Mouse (Mus musculus): ENCODE measurements around the gene Syngap1. TPM values are rescaled to one million over a fixed set of nuclear protein-coding genes. Genes with fewer than 3 reads are reported as not detected.

Gene Syngap1
- polyA plus RNA-seq, 2 experiments = 0.08 to 3.4 TPM

DNA sequence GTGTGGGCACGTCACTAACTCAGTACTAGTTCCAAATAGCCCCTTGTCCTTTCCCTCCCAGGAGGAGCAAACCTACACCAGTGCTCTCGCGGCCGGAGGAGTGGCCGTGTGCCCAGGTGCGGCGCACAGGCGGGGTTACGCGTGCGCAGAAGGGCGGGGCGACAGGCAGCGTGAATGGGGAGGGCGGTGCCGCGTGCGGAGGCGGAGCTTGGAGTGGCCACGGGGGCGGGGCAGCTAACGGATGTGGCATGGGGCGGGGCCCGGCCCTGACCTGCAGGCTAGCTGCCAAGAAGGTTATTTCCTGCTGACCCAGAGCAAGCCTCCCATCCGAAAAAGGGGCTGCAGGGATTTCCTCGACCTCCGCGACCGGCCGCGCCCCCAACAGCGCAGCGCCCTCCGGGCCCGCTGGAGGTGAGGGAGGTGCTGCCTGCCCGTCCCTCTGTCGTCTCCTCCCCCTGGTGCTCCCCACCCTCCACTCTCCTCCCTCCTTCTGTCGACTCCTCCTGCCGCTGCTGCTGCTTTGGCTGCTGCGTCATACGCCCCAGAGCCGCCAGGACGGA lies 8.1 kb upstream of the Syngap1 start, which contains the start of gene Phf1:
Gene Phf1, plus strand, starts transcription at position 214 of the 560 bp plus-strand sequence.
- DNase-seq (ENCODE audit: low read depth in 3 of 3, low spot score in 3 of 3) (peak; percentile 80 to 85 (median 82)), ATAC-seq (ENCODE audit: insufficient read depth) (peak; percentile 92)
- no peak; the same call in 1 of the 2 replicates for TF ChIP-seq CTCF (IDR thresholded peaks at IDR 0.05; ENCODE audit: low read depth)
- TF ChIP-seq EP300 (IDR thresholded peaks at IDR 0.05; ENCODE audit: low read depth) = no peak
- WGBS (ENCODE audit: insufficient replicate concordance) = under 1% methylated on average over 43 of the region's 43 CpGs
- H3K4me3 ChIP-seq (ENCODE audit: insufficient read depth in 1 of 2, low read depth in 2 of 2, low read length in 2 of 2) = peak within 1 kb of the TSS; percentile 64 to 67
- H3K9ac ChIP-seq (replicated peaks) = peak within 1 kb of the TSS; percentile 66
- peaks cover 28% of the 10 kb centered on the region for H3K36me3 ChIP-seq (replicated peaks; ENCODE audit: control insufficient read depth, insufficient read depth, low read depth)
- no peaks in the 10 kb centered on the region for H3K27me3 ChIP-seq (ENCODE audit: control insufficient read depth, insufficient read depth, low read length)
- peak within 1 kb of the TSS; percentile 20 for H3K27ac ChIP-seq
- H3K4me2 ChIP-seq (ENCODE audit: low read depth) = peak within 1 kb of the TSS; percentile 94
- no peaks in the 10 kb centered on the region for H3K9me3 ChIP-seq (ENCODE audit: control insufficient read depth, low read length)
- H3K4me1 ChIP-seq (replicated peaks; ENCODE audit: control insufficient read depth in 2 of 2, insufficient read depth in 2 of 2, low read length in 1 of 2) = peaks cover 8% of the 10 kb centered on the region in 2 experiments; a peak in 3 of 4 replicates

DNA sequence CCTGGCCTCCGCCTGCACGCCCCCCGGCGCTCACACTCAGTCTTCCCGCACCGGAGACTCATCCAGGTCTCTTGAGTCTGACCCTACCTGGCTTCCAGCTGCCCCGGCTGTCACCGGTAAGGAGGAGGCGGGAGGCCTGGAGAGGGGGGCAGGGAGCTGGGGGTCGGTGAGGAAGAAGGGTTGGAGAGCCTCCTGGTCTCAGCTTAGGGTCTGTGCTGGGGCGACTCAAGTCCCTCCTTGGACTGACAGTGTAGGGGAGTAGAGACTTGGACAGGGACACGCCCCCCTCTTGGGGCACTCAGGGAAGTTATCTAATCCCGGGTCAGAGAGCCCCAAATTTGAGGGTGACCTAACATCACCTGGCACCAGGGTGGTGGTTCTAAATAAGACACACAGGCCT lies 7.6 kb upstream of the Syngap1 start:
- peak overlapping the region; percentile 66 for H3K9ac ChIP-seq (replicated peaks)
- peak overlapping the region; percentile 94 for H3K4me2 ChIP-seq (ENCODE audit: low read depth)
- TF ChIP-seq EP300 (IDR thresholded peaks at IDR 0.05; ENCODE audit: low read depth) (no peak), CTCF (IDR thresholded peaks at IDR 0.05; ENCODE audit: low read depth) (no peak; the same call in 1 of the 2 replicates)
- peaks cover 25% of the 10 kb centered on the region for H3K36me3 ChIP-seq (replicated peaks; ENCODE audit: control insufficient read depth, insufficient read depth, low read depth)
- peaks cover 11 to 12% of the 10 kb centered on the region in 2 experiments; a peak in 3 of 4 replicates for H3K4me1 ChIP-seq (replicated peaks; ENCODE audit: control insufficient read depth in 2 of 2, insufficient read depth in 2 of 2, low read length in 1 of 2)
- H3K27me3 ChIP-seq (ENCODE audit: control insufficient read depth, insufficient read depth, low read length) = no peaks in the 10 kb centered on the region
- 5% methylated on average over 13 of the region's 13 CpGs for WGBS (ENCODE audit: insufficient replicate concordance)
- no peak for DNase-seq (ENCODE audit: low read depth in 3 of 3, low spot score in 3 of 3)
- H3K9me3 ChIP-seq (ENCODE audit: control insufficient read depth, low read length) = no peaks in the 10 kb centered on the region
- H3K4me3 ChIP-seq (ENCODE audit: insufficient read depth in 1 of 2, low read depth in 2 of 2, low read length in 2 of 2) = peak overlapping the region; percentile 64 to 67
- H3K27ac ChIP-seq = peak overlapping the region; percentile 18; the same call in 1 of the 2 replicates
- peak; percentile 2; the same call in 1 of the 2 replicates for ATAC-seq (ENCODE audit: insufficient read depth)

DNA sequence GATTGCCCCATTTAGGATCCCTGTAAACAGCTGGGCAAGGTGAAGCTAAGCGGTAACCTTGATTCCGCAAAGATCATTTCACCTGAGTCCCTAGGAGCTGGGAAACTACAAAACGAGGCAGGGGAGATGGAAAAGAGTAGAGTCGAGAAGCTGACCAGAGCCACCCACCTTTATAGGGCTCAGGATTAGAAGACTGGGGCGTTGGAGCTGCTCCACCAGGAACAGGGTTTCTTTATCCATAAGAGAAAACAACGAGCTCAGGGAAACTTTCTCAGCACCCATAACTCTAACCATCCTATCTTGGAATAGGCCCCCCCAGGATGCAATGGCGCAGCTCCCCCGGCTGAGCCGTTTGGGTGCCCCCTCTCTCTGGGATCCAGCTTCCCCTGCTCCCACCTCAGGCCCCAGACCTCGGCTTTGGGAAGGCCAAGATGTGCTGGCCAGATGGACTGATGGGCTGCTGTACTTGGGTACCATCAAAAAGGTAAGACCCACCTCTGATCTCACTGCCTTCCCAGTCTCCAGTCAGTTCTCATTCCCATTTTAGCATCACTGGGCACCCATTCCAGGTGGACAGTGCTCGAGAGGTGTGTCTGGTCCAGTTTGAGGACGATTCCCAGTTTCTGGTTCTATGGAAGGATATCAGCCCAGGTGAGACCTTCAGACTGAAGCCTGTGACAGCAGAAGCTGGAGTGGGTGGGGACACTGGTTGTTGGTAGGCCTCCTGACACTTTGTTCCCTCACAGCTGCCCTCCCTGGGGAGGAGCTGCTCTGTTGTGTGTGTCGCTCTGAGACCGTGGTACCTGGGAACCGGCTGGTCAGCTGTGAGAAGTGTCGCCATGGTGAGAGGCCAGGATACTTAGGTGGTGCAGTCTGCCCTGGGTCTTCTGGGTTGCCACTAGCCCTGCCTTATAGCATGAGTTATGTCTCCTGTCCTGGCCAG lies 6.9 kb upstream of the Syngap1 start:
- Histone ChIP-seq H3K4me3 (ENCODE audit: insufficient read depth in 1 of 2, low read depth in 2 of 2, low read length in 2 of 2) (peak overlapping the region in 1 of 2 experiments; percentile 67; a peak in 2 of 4 replicates), H3K4me1 (replicated peaks; ENCODE audit: control insufficient read depth in 2 of 2, insufficient read depth in 2 of 2, low read length in 1 of 2) (peaks cover 11 to 12% of the 10 kb centered on the region in 2 experiments; a peak in 3 of 4 replicates), H3K27ac (no peak overlapping the region), H3K9ac (replicated peaks) (no peak overlapping the region), H3K9me3 (ENCODE audit: control insufficient read depth, low read length) (no peaks in the 10 kb centered on the region), H3K4me2 (ENCODE audit: low read depth) (peak overlapping the region; percentile 94), H3K27me3 (ENCODE audit: control insufficient read depth, insufficient read depth, low read length) (no peaks in the 10 kb centered on the region), H3K36me3 (replicated peaks; ENCODE audit: control insufficient read depth, insufficient read depth, low read depth) (peaks cover 19% of the 10 kb centered on the region)
- WGBS (ENCODE audit: insufficient replicate concordance) = 73% methylated on average over 16 of the region's 16 CpGs
- DNase-seq (ENCODE audit: low read depth in 3 of 3, low spot score in 3 of 3) (no peak), ATAC-seq (ENCODE audit: insufficient read depth) (no peak)
- TF ChIP-seq EP300 (IDR thresholded peaks at IDR 0.05; ENCODE audit: low read depth) = no peak
- TF ChIP-seq CTCF (IDR thresholded peaks at IDR 0.05; ENCODE audit: low read depth) = no peak

DNA sequence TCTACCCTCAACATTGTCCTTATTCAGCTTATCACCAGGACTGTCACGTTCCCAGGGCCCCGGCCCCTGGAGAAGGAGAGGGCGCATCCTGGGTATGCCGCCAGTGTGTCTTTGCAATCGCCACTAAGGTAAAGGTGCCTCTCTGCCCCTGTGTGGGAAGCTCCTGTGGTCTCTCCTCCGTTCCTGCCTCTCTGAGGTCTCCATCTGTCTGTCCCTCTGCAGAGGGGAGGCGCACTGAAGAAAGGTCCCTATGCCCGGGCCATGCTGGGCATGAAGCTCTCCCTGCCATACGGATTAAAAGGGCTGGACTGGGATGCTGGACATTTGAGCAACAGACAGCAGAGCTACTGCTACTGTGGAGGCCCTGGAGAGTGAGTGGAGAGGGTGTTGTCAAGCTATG lies 6.0 kb upstream of the Syngap1 start:
- no peak overlapping the region for H3K27ac ChIP-seq
- H3K9me3 ChIP-seq (ENCODE audit: control insufficient read depth, low read length) = no peaks in the 10 kb centered on the region
- peaks cover 13% of the 10 kb centered on the region in 2 experiments for H3K4me1 ChIP-seq (replicated peaks; ENCODE audit: control insufficient read depth in 2 of 2, insufficient read depth in 2 of 2, low read length in 1 of 2)
- WGBS (ENCODE audit: insufficient replicate concordance) = 75% methylated on average over 9 of the region's 9 CpGs
- peaks cover 15% of the 10 kb centered on the region for H3K36me3 ChIP-seq (replicated peaks; ENCODE audit: control insufficient read depth, insufficient read depth, low read depth)
- H3K4me2 ChIP-seq (ENCODE audit: low read depth) = no peak overlapping the region
- no peak for DNase-seq (ENCODE audit: low read depth in 3 of 3, low spot score in 3 of 3)
- H3K9ac ChIP-seq (replicated peaks) = no peak overlapping the region
- no peak for ATAC-seq (ENCODE audit: insufficient read depth)
- no peak overlapping the region for H3K4me3 ChIP-seq (ENCODE audit: insufficient read depth in 1 of 2, low read depth in 2 of 2, low read length in 2 of 2)
- no peaks in the 10 kb centered on the region for H3K27me3 ChIP-seq (ENCODE audit: control insufficient read depth, insufficient read depth, low read length)
- TF ChIP-seq CTCF (IDR thresholded peaks at IDR 0.05; ENCODE audit: low read depth) = no peak
- no peak for TF ChIP-seq EP300 (IDR thresholded peaks at IDR 0.05; ENCODE audit: low read depth)

DNA sequence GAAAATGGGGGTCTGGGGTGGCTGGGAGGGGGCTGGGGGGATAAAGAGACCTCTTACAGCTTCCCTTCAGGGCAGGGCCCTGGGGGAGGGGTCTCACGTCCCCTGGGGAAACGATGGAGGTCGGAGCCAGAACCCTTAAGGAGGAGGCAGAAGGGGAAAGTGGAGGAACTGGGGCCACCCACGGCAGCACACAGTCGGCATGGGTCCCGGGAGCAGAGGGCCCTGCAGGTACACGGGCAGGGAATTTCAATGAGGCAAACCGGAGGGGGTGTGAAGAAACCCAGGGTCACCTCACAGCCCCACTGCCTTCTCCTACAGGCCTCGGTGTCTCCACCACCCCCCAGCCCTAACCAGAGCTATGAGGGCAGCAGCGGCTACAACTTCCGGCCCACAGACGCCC lies 4.6 kb upstream of the Syngap1 start:
- no peaks in the 10 kb centered on the region for H3K9me3 ChIP-seq (ENCODE audit: control insufficient read depth, low read length)
- H3K4me3 ChIP-seq (ENCODE audit: insufficient read depth in 1 of 2, low read depth in 2 of 2, low read length in 2 of 2) = no peak overlapping the region
- TF ChIP-seq CTCF (IDR thresholded peaks at IDR 0.05; ENCODE audit: low read depth) (no peak), EP300 (IDR thresholded peaks at IDR 0.05; ENCODE audit: low read depth) (no peak)
- no peak overlapping the region for H3K27ac ChIP-seq
- WGBS (ENCODE audit: insufficient replicate concordance) = 80% methylated on average over 12 of the region's 12 CpGs
- peaks cover 21 to 23% of the 10 kb centered on the region in 2 experiments for H3K4me1 ChIP-seq (replicated peaks; ENCODE audit: control insufficient read depth in 2 of 2, insufficient read depth in 2 of 2, low read length in 1 of 2)
- H3K9ac ChIP-seq (replicated peaks) = no peak overlapping the region
- ATAC-seq (ENCODE audit: insufficient read depth) = no peak
- H3K27me3 ChIP-seq (ENCODE audit: control insufficient read depth, insufficient read depth, low read length) = no peaks in the 10 kb centered on the region
- H3K4me2 ChIP-seq (ENCODE audit: low read depth) = no peak overlapping the region
- no peak for DNase-seq (ENCODE audit: low read depth in 3 of 3, low spot score in 3 of 3)
- H3K36me3 ChIP-seq (replicated peaks; ENCODE audit: control insufficient read depth, insufficient read depth, low read depth) = peaks cover 7% of the 10 kb centered on the region

All from liver, embryonic 14.5 days (tissue).